Mouse (Mus musculus) myocyte (in vitro differentiated cells): ENCODE measurements around the gene Map3k1.

Source experiments
- CEBPB ChIP-seq: IDR thresholded peaks from 2 replicates; pipeline ENCODE4 v1.6.1; 2011; ENCODE audit warnings: mild to moderate bottlenecking, moderate library complexity; ENCODE audit not compliant: poor library complexity, insufficient read depth, severe bottlenecking
- E2F4 ChIP-seq: IDR thresholded peaks from one replicate; pipeline ENCODE4 v1.6.1; 2011; ENCODE audit warnings: mild to moderate bottlenecking, control low read depth, moderate library complexity; ENCODE audit not compliant: insufficient read depth
- MAX ChIP-seq: IDR thresholded peaks from one replicate; pipeline ENCODE4 v1.6.1; 2011; ENCODE audit warnings: low read depth, mild to moderate bottlenecking, control low read depth
- MYOG ChIP-seq, 3 experiments: IDR thresholded peaks; one replicate each; pipeline ENCODE4 v1.6.1; 2011; ENCODE audit warnings: control low read depth in 2 of 3, low read depth in 2 of 3, mild to moderate bottlenecking in 2 of 3; ENCODE audit not compliant: insufficient read length in 2 of 3, control insufficient read depth in 1 of 3, insufficient read depth in 1 of 3
- POLR2A ChIP-seq: IDR thresholded peaks from one replicate; pipeline ENCODE4 v1.6.1; 2011; ENCODE audit warnings: low read depth, mild to moderate bottlenecking, control low read depth, moderate library complexity; ENCODE audit not compliant: insufficient read length
- POLR2AphosphoS2 ChIP-seq: IDR thresholded peaks from one replicate; pipeline ENCODE4 v1.6.1; 2011; ENCODE audit warnings: low read depth, control low read depth; ENCODE audit not compliant: insufficient read length
- TCF12 ChIP-seq: IDR thresholded peaks from one replicate; pipeline ENCODE4 v1.6.1; 2011; ENCODE audit warnings: mild to moderate bottlenecking, control low read depth; ENCODE audit not compliant: poor library complexity, insufficient read depth, severe bottlenecking
- USF1 ChIP-seq: IDR thresholded peaks from one replicate; pipeline ENCODE4 v1.6.1; 2011; ENCODE audit warnings: low read depth, mild to moderate bottlenecking, control low read depth, moderate library complexity

GRCm38 (mm10) chr13:111745216-111745615 is 63.6 kb downstream of the Map3k1 start:
- TF ChIP-seq MAX (no peak), CEBPB (no peak), USF1 (no peak), E2F4 (no peak), POLR2A (no peak), TCF12 (no peak), MYOG (IDR thresholded peaks at IDR 0.05; ENCODE audit: control insufficient read depth in 1 of 3, insufficient read depth in 1 of 3, insufficient read length in 2 of 3, low read depth in 2 of 3) (no peak), POLR2AphosphoS2 (no peak)
